Mouse (Mus musculus) thymus, postnatal 10 days (tissue): ENCODE measurements around the gene Cyp2j7.
"Not testable (repeated sequence)": the region's sequence is repeated elsewhere in the genome, so short reads cannot be mapped to it uniquely, and the experiment has no call there.

Experiments
- DNase-seq, 2 experiments: peaks; one replicate each; pipeline ENCODE4 v3.0.0; 2021; ENCODE audit warnings: low spot score in 2 of 2

Cyp2j7 gene

GRCm38 (mm10) chr4:96236559-96236958 lies at the start of gene Cyp2j7:
TSS of gene Cyp2j7 (minus strand) at chr4:96236659.
- no peak for DNase-seq

GRCm38 (mm10) chr4:96276896-96277295 lies 40.4 kb upstream of the Cyp2j7 start:
- not testable (repeated sequence) for DNase-seq

GRCm38 (mm10) chr4:96273907-96274306 lies 37.4 kb upstream of the Cyp2j7 start:
- DNase-seq = no peak

GRCm38 (mm10) chr4:96196701-96197100 lies 39.8 kb downstream of the Cyp2j7 start:
- no peak for DNase-seq

DNA sequence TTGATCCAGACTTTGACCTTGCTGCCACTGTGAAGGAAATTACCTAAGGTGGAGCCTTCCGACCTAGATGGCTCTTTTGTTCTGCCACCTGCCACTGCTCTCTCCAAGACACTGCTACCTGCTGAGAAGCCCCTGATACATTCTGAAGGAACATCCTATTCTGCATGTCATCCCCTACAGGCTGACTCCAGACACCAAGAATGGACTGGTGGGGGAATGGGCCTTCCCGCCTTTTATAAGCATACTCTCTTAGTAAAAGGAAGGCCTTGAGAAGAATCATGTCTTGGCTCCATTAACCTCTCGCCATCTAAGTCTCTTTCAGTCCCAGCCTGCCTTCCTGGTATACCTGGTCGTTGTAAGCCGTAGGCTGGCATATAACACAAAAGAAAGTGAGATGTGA lies 47.1 kb downstream of the Cyp2j7 start:
- DNase-seq = not testable (repeated sequence)

- not testable (repeated sequence) for DNase-seq
These were observed 47.8 kb downstream of the Cyp2j7 start for GRCm38 (mm10) chr4:96188671-96189070.

- DNase-seq = not testable (repeated sequence)
These were observed 48.3 kb downstream of the Cyp2j7 start for GRCm38 (mm10) chr4:96188146-96188545.

GRCm38 (mm10) chr4:96184716-96185115 lies 51.7 kb downstream of the Cyp2j7 start:
- not testable (repeated sequence) for DNase-seq

DNA sequence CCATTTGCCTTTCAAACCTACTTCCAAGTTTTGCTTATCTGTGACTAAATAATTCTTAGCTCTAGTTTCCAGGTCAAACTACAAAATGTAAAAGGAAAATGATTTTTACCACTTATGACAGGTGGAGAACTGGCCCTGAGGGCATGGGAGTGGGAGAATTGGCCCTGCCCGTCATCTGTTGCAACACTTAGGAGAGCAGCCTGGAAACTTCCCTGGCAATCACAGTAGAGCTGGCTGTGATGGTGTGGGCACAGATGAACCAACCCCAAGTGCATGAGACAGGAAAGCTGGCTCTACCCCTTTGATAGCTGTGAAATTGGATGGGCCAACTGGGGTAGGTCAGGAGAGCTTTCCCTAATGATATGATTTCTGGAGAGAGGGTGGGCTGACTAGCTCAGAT lies 73.6 kb downstream of the Cyp2j7 start:
- DNase-seq = no peak

DNA sequence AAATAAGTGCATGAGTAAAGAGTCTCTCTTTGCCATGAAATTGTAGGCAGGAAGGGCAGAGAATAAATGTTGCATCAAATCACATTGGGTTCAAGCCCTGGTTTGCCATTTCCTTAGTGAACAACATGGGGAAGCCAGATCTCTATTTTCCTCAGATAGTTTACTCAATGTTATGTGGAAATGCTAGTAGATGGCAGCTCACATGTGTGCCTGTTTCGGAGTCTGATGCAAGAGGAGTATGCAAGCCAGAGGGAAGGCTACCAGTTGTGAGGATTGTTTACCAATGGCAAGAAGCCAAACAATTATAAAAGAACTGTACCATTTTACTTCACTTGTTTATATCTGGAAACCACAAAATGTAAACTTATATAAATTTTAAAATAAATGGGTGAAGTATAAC lies 74.9 kb downstream of the Cyp2j7 start:
- DNase-seq = no peak
